Mouse (Mus musculus) lung, postnatal 0 days (tissue): Measurements from ENCODE around the gene Fap.

ENCODE experiments used
- CTCF ChIP-seq: IDR thresholded peaks from 2 replicates; pipeline ENCODE4 v1.5.1; 2016; ENCODE audit warnings: antibody characterized with exemption, mild to moderate bottlenecking
- EP300 ChIP-seq: IDR thresholded peaks from 2 replicates; pipeline ENCODE4 v1.6.1; 2016; ENCODE audit warnings: antibody characterized with exemption, mild to moderate bottlenecking, control low read depth

GRCm38 (mm10) chr2:62613133-62613532, 39.3 kb upstream of the Fap start:
- TF ChIP-seq EP300 (no peak), CTCF (no peak)
